Mouse (Mus musculus) CH12.LX (cell line): ENCODE results near the gene Tpd52l2.

Experiments
- CTCF ChIP-seq, 2 experiments: IDR thresholded peaks in 1 of 2; conservative IDR thresholded peaks in 1 of 2; 2 replicates each; pipeline ENCODE4 v1.5.1; 2011 to 2012; ENCODE audit warnings: low read depth in 2 of 2, low read length in 2 of 2, improper control_type of control experiment in 1 of 2, inconsistent platforms in 1 of 2, mild to moderate bottlenecking in 1 of 2, moderate library complexity in 1 of 2
- GABPA ChIP-seq: IDR thresholded peaks from 2 replicates; pipeline ENCODE4 v1.6.1; 2012; ENCODE audit warnings: low read depth, low read length, improper control_type of control experiment, inconsistent platforms; ENCODE audit not compliant: insufficient replicate concordance
- HCFC1 ChIP-seq: IDR thresholded peaks from 2 replicates; pipeline ENCODE4 v1.6.1; 2012; ENCODE audit warnings: low read depth, mild to moderate bottlenecking, inconsistent platforms, low read length, improper control_type of control experiment
- MAFK ChIP-seq: IDR thresholded peaks from 2 replicates; pipeline ENCODE4 v1.6.1; 2011; ENCODE audit warnings: low read length, improper control_type of control experiment; ENCODE audit not compliant: insufficient replicate concordance
- NELFE ChIP-seq: IDR thresholded peaks from 2 replicates; pipeline ENCODE4 v1.6.1; 2011; ENCODE audit warnings: low read depth, low read length, improper control_type of control experiment
- POLR2A ChIP-seq: IDR thresholded peaks from 2 replicates; pipeline ENCODE4 v1.6.1; 2011; ENCODE audit warnings: low read depth, mild to moderate bottlenecking, improper control_type of control experiment, low read length
- POLR2AphosphoS2 ChIP-seq: IDR thresholded peaks from 2 replicates; pipeline ENCODE4 v1.6.1; 2011; ENCODE audit warnings: low read depth, low read length, improper control_type of control experiment
- RAD21 ChIP-seq: IDR thresholded peaks from 2 replicates; pipeline ENCODE4 v1.6.1; 2011; ENCODE audit warnings: low read depth, mild to moderate bottlenecking, low read length, improper control_type of control experiment, moderate library complexity
- USF1 ChIP-seq: IDR thresholded peaks from 2 replicates; pipeline ENCODE4 v1.6.1; 2014; ENCODE audit warnings: low read depth, mild to moderate bottlenecking, inconsistent platforms, low read length, improper control_type of control experiment
- ZKSCAN1 ChIP-seq: IDR thresholded peaks from 2 replicates; pipeline ENCODE4 v1.6.1; 2012; ENCODE audit warnings: low read depth, inconsistent platforms, low read length, improper control_type of control experiment, borderline replicate concordance

DNA sequence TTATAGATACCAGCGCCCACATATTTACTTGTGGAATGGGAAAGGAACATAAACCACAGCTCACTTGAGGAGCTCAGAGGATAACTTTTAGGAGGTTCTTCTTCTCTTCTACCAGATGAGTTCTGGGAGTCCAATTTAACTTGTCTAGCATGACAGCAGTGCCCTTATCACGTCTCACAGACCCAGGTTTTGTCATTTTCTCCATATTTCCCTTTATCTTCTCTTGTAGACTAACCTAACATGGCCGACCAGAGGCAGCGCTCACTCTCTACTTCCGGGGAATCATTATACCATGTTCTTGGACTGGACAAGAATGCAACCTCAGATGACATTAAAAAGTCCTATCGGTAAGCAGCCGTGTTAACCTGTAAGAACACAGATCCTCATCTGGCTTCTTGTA, 49.2 kb downstream of the Tpd52l2 start:
- no peak for TF ChIP-seq CTCF (conservative IDR thresholded peaks at IDR 0.05 in 1 of 2, IDR thresholded peaks at IDR 0.05 in 1 of 2; ENCODE audit: low read depth in 2 of 2, low read length in 2 of 2)
- TF ChIP-seq POLR2AphosphoS2 = no peak
- no peak for TF ChIP-seq GABPA
- no peak for TF ChIP-seq USF1
- TF ChIP-seq NELFE = no peak
- no peak for TF ChIP-seq RAD21
- no peak for TF ChIP-seq ZKSCAN1
- TF ChIP-seq HCFC1 = no peak
- no peak for TF ChIP-seq POLR2A
- no peak for TF ChIP-seq MAFK
